Mouse (Mus musculus) hindbrain, embryonic 14.5 days (tissue): ENCODE measurements around the gene Bcar3. TPM values are rescaled to one million over a fixed set of nuclear protein-coding genes. Genes with fewer than 3 reads are reported as not detected.

Experiments
- ATAC-seq: fragments of 200-750 bp; cut with Nextera tagmentation; 2 replicates; pipeline ENCODE4 v1.8.0; 2017; ENCODE audit warnings: moderate number of reproducible peaks, mild to moderate bottlenecking, moderate TSS enrichment, moderate library complexity; ENCODE audit not compliant: low FRiP score
- DNase-seq: peaks from one replicate; pipeline ENCODE4 v3.0.0-alpha.2; 2015; ENCODE audit warnings: low spot score
- H3K27ac ChIP-seq: fragments of 300-500 bp; sonication (generic); 2 replicates; pipeline ENCODE4 v1.5.1; 2014; ENCODE audit warnings: mild to moderate bottlenecking, moderate library complexity
- H3K27me3 ChIP-seq: fragments of 300-500 bp; sonication (generic); 2 replicates; pipeline ENCODE4 v1.6.1; 2014; ENCODE audit warnings: mild to moderate bottlenecking, low read length, mixed read lengths; ENCODE audit not compliant: control insufficient read depth, insufficient read depth
- H3K36me3 ChIP-seq: fragments of 300-500 bp; sonication (generic); replicated peaks from 2 replicates; pipeline ENCODE4 v1.6.1; 2014; ENCODE audit not compliant: control insufficient read depth, insufficient read depth
- H3K4me1 ChIP-seq: fragments of 300-500 bp; sonication (generic); replicated peaks from 2 replicates; pipeline ENCODE4 v1.6.1; 2014; ENCODE audit warnings: antibody characterized with exemption, low read length, mixed read lengths; ENCODE audit not compliant: control insufficient read depth, insufficient read depth
- H3K4me2 ChIP-seq: fragments of 300-500 bp; sonication (generic); replicated peaks from 2 replicates; pipeline ENCODE4 v1.6.1; 2014; ENCODE audit warnings: mild to moderate bottlenecking, moderate library complexity
- H3K4me3 ChIP-seq: fragments of 300-500 bp; sonication (generic); replicated peaks from 2 replicates; pipeline ENCODE4 v1.5.1; 2014; ENCODE audit warnings: mild to moderate bottlenecking, low read length
- H3K9ac ChIP-seq: fragments of 300-500 bp; sonication (generic); 2 replicates; pipeline ENCODE4 v1.6.1; 2014
- H3K9me3 ChIP-seq: fragments of 300-500 bp; sonication (generic); 2 replicates; pipeline ENCODE4 v1.6.1; 2016; ENCODE audit warnings: low read length; ENCODE audit not compliant: control insufficient read depth
- WGBS: fragments of 180-500 bp; shearing (Covaris S2); extraction: QIAGEN DNeasy Blood & Tissue Kit; methylation state at CpG from one replicate; pipeline ENCODE4 v1.1.7; 2014; 5-methylcytosine and 5-hydroxymethylcytosine counted together
- polyA plus RNA-seq: library from polyadenylated mRNA; unstranded; fragments of >200 nt; fragmentation: Nextera tagmentation; extraction: Ambion mirVana; gene quantifications from 2 replicates; pipeline ENCODE4 v1.2.1, GENCODE M21; 2014

Gene Bcar3
- polyA plus RNA-seq, 1 experiment from 2014 or later: 6.2 TPM

DNA sequence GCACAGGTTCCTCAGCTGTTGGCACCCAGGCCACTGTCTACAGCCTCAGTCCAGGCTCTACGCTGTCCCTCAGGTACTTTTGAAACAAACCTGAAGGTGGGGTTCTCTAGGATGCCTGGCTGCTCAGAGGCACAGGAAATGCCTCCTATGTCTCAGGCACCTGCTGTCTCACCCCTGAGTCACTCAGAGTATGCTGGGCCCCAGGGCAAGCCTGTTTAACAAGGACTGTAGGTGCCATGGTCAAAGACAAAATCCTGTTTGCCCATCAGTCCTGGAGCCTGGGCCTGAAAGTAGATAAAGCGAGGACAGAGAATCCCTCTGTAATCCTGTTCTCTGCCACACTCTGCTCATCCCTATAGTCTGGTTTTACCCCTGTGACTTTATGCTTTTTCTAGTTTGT, 107.1 kb downstream of the Bcar3 start:
- Histone ChIP-seq H3K27me3 (no peaks in the 10 kb centered on the region), H3K9ac (no peak overlapping the region), H3K27ac (no peak overlapping the region), H3K36me3 (no peaks in the 10 kb centered on the region), H3K4me3 (no peak overlapping the region), H3K4me2 (no peak overlapping the region), H3K9me3 (no peaks in the 10 kb centered on the region), H3K4me1 (no peaks in the 10 kb centered on the region)
- 100% methylated on average over 2 of the region's 2 CpGs for WGBS
- ATAC-seq (no peak), DNase-seq (no peak)

- DNase-seq (no peak), ATAC-seq (no peak)
- H3K4me3 ChIP-seq: no peak overlapping the region
- 74% methylated on average over 5 of the region's 5 CpGs for WGBS
- H3K9ac ChIP-seq: no peak overlapping the region
- no peaks in the 10 kb centered on the region for H3K4me1 ChIP-seq
- H3K36me3 ChIP-seq: no peaks in the 10 kb centered on the region
- H3K27me3 ChIP-seq: no peaks in the 10 kb centered on the region
- H3K9me3 ChIP-seq: no peaks in the 10 kb centered on the region
- no peak overlapping the region for H3K4me2 ChIP-seq
- no peak overlapping the region for H3K27ac ChIP-seq
These were observed 108.2 kb downstream of the Bcar3 start for GRCm38 (mm10) chr3:122402143-122402542.

DNA sequence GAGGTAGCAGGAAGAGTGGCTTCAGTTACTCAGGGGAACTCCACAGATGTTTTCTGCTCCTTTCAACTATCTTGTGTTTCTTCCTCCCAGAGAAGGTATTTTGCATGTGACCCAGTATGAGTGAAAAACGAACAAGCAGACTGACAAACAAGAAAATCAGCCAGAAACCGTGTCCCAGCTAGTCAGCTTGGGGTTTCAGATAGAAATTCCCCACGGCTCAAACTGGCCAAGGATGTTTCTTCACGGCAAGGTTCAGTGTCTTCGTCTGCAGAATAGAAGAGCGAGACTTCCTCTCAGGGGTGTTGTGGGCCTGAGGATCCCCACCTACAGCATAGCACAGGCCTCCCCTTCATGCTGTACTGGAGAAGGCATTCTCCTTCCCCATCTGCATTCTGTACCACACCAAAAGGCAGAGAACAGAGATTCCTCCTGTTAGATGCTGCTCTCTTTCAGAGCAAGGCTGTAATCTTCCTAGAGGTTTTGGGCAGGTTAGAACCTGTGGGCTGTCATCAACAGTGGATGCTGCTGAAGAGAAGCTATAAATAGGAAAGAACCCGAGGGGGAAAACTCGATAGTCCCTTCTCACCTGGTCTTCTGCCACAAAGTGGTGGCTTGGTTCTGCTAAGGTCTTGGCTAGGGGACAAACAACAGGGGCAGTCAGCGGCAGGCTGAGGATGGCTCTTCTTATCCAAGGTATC, 110.1 kb downstream of the Bcar3 start:
- Histone ChIP-seq H3K4me2 (no peak overlapping the region), H3K36me3 (no peaks in the 10 kb centered on the region), H3K27ac (no peak overlapping the region), H3K9me3 (no peaks in the 10 kb centered on the region), H3K4me3 (no peak overlapping the region), H3K4me1 (no peaks in the 10 kb centered on the region), H3K9ac (no peak overlapping the region), H3K27me3 (no peaks in the 10 kb centered on the region)
- DNase-seq: no peak
- ATAC-seq: no peak
- 81% methylated on average over 9 of the region's 9 CpGs for WGBS

- DNase-seq (no peak), ATAC-seq (no peak)
- WGBS: 76% methylated on average over 8 of the region's 8 CpGs
- Histone ChIP-seq H3K4me2 (no peak overlapping the region), H3K27ac (no peak overlapping the region), H3K36me3 (no peaks in the 10 kb centered on the region), H3K9me3 (no peaks in the 10 kb centered on the region), H3K27me3 (no peaks in the 10 kb centered on the region), H3K4me3 (no peak overlapping the region), H3K4me1 (no peaks in the 10 kb centered on the region), H3K9ac (no peak overlapping the region)
These were observed 111.4 kb downstream of the Bcar3 start for GRCm38 (mm10) chr3:122405203-122405956.

DNA sequence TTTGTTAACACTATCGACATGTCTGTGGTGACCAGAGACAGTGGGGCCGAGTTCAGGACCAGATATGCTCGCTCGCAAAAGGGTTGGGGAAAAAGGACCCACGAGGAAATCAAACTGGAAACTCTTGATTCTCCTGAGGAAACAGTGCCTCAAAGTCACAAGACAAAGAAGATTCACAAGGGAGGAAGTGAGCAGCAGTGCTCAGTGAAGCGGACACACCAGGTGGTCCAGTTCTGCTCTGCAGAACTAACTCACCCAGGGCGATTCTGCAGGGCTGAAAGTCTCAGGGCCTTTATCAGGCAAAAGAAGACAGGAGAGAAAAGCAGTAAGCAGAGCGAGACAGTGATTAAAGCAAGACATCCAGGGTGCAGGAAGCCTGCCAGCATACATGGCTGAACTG, 112.5 kb downstream of the Bcar3 start:
- no peaks in the 10 kb centered on the region for H3K4me1 ChIP-seq
- no peaks in the 10 kb centered on the region for H3K9me3 ChIP-seq
- WGBS: 58% methylated on average over 8 of the region's 8 CpGs
- no peak overlapping the region for H3K27ac ChIP-seq
- no peaks in the 10 kb centered on the region for H3K27me3 ChIP-seq
- no peak overlapping the region for H3K4me3 ChIP-seq
- H3K9ac ChIP-seq: no peak overlapping the region
- no peaks in the 10 kb centered on the region for H3K36me3 ChIP-seq
- DNase-seq (no peak), ATAC-seq (no peak)
- no peak overlapping the region for H3K4me2 ChIP-seq

- H3K4me3 ChIP-seq: no peak overlapping the region
- H3K4me2 ChIP-seq: no peak overlapping the region
- no peak for DNase-seq
- no peak for ATAC-seq
- H3K9ac ChIP-seq: no peak overlapping the region
- WGBS: 91% methylated on average over 6 of the region's 6 CpGs
- H3K27me3 ChIP-seq: no peaks in the 10 kb centered on the region; the same call in 1 of the 2 replicates
- H3K4me1 ChIP-seq: no peaks in the 10 kb centered on the region
- no peak overlapping the region for H3K27ac ChIP-seq
- H3K36me3 ChIP-seq: no peaks in the 10 kb centered on the region
- no peaks in the 10 kb centered on the region for H3K9me3 ChIP-seq
These were observed 113.8 kb downstream of the Bcar3 start for GRCm38 (mm10) chr3:122407757-122408156.

GRCm38 (mm10) chr3:122408798-122409311, 114.9 kb downstream of the Bcar3 start:
- DNase-seq (no peak), ATAC-seq (no peak)
- Histone ChIP-seq H3K27ac (no peak overlapping the region), H3K4me3 (no peak overlapping the region), H3K4me1 (no peaks in the 10 kb centered on the region), H3K27me3 (no peaks in the 10 kb centered on the region; the same call in 1 of the 2 replicates), H3K36me3 (no peaks in the 10 kb centered on the region), H3K9ac (no peak overlapping the region), H3K9me3 (no peaks in the 10 kb centered on the region), H3K4me2 (no peak overlapping the region)
- WGBS: 80% methylated on average over 15 of the region's 15 CpGs

DNA sequence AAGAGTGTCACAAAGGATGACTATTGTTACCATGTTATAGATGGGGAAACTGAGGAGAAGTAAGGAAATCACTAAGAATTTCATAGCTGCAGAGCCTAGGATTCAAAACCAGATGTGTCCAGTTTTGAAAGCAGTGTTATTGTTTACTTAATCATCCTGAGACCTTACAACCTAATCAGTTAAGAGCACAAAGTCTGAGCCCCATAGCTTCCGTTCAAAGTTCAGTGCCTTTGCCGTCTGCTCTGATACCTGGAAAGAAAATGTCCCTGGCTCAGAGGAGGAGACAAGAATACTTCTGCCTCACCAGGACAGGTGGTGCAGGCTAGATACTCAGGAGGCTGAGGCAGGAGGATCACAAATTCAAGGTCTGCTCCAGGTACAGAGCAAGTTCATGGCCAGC, 117.7 kb downstream of the Bcar3 start:
- H3K4me3 ChIP-seq: no peak overlapping the region
- H3K4me1 ChIP-seq: no peaks in the 10 kb centered on the region
- DNase-seq (no peak), ATAC-seq (no peak)
- no peaks in the 10 kb centered on the region for H3K36me3 ChIP-seq
- no peaks in the 10 kb centered on the region; the same call in 1 of the 2 replicates for H3K27me3 ChIP-seq
- no peak overlapping the region for H3K9ac ChIP-seq
- no peaks in the 10 kb centered on the region for H3K9me3 ChIP-seq
- WGBS: 85% methylated on average over 2 of the region's 2 CpGs
- H3K4me2 ChIP-seq: no peak overlapping the region
- no peak overlapping the region for H3K27ac ChIP-seq

DNA sequence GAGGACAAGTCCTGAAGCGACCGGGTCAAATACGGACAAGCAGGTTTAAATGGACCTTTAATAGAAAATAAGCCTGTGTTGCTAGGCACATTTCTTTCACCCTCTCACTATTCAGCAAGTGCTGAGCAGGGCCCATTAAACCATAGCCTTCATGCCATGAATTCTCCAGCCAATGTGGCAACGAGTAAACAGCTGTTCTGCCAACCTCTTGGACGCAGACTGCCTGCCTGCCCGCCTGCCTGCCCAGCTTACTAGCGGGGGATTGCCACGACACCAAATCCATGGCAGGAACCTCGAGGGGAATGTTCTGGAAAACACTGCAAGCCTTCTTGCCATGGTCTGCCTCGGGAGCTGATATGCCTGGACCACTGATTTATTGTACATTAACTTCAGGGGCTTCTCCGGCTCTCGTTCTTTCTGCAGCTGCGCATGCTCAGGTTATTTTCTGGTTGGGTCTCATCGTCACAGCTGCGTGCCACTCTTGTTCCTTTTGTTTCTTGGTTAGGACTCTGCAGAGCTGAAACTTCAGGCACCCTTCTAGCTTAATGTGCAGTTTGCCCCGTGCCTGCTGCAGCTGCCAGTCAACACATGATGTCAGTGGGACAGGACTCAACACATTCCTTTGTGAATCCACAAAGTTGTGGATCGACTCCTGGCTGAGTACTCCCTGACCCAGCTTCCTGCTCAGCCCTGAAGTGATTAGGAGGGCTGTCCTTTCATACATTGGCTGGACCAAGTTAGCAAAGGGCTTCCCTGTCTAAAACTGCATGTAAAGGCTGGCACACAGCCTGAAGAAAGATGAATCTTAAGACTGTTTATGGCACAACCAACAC, 120.0 kb downstream of the Bcar3 start:
- Histone ChIP-seq H3K4me2 (peak overlapping the region; percentile 37), H3K4me1 (no peaks in the 10 kb centered on the region), H3K9me3 (no peaks in the 10 kb centered on the region), H3K36me3 (no peaks in the 10 kb centered on the region), H3K27ac (no peak overlapping the region), H3K27me3 (peaks cover 8% of the 10 kb centered on the region), H3K9ac (no peak overlapping the region), H3K4me3 (0 out of 2 replicates have a peak overlapping the region, but pooled peaks have one; percentile 7)
- DNase-seq (no peak), ATAC-seq (peak; percentile 49; the same call in 1 of the 2 replicates)
- WGBS: 17% methylated on average over 17 of the region's 17 CpGs
